Mouse (Mus musculus) embryo, embryonic 9.5 days (tissue): Measurements from ENCODE around the gene Plekha6.

ENCODE experiments used
- DNase-seq: peaks from one replicate; pipeline ENCODE4 v3.0.0-alpha.2; 2017; ENCODE audit errors: extremely low spot score

Plekha6 gene

GRCm38 (mm10) chr1:133182016-133182705 lies 18.2 kb downstream of the Plekha6 start:
- DNase-seq, result peak; percentile 74

GRCm38 (mm10) chr1:133182706-133183095 lies 18.7 kb downstream of the Plekha6 start:
- no peak for DNase-seq

GRCm38 (mm10) chr1:133183141-133183925 lies 19.3 kb downstream of the Plekha6 start:
- DNase-seq, result peak; percentile 54

- peak; percentile 83 for DNase-seq
Observed at GRCm38 (mm10) chr1:133187948-133188680, 24.1 kb downstream of the Plekha6 start.

- no peak for DNase-seq
Observed at GRCm38 (mm10) chr1:133188719-133189118, 24.7 kb downstream of the Plekha6 start.

GRCm38 (mm10) chr1:133189471-133189870 lies 25.5 kb downstream of the Plekha6 start:
- no peak for DNase-seq

GRCm38 (mm10) chr1:133190550-133190949 lies 26.5 kb downstream of the Plekha6 start:
- DNase-seq, result no peak

- no peak for DNase-seq
Observed at GRCm38 (mm10) chr1:133196181-133196580, 32.2 kb downstream of the Plekha6 start.

- no peak for DNase-seq
Observed at GRCm38 (mm10) chr1:133197266-133197665, 33.3 kb downstream of the Plekha6 start.

- DNase-seq, result no peak
Observed at GRCm38 (mm10) chr1:133199706-133200105, 35.7 kb downstream of the Plekha6 start.

- DNase-seq, result no peak
Observed at GRCm38 (mm10) chr1:133201499-133201898, 37.5 kb downstream of the Plekha6 start.

GRCm38 (mm10) chr1:133203701-133204100 lies 39.7 kb downstream of the Plekha6 start:
- no peak for DNase-seq

GRCm38 (mm10) chr1:133204341-133204849 lies 40.4 kb downstream of the Plekha6 start:
- DNase-seq, result no peak

- DNase-seq, result no peak
Observed at GRCm38 (mm10) chr1:133204985-133205384, 41.0 kb downstream of the Plekha6 start.

GRCm38 (mm10) chr1:133208086-133208815 lies 44.2 kb downstream of the Plekha6 start:
- no peak for DNase-seq

- DNase-seq, result no peak
Observed at GRCm38 (mm10) chr1:133209036-133209435, 45.0 kb downstream of the Plekha6 start.

GRCm38 (mm10) chr1:133209482-133209881 lies 45.5 kb downstream of the Plekha6 start:
- DNase-seq, result no peak

GRCm38 (mm10) chr1:133209901-133210516 lies 46.0 kb downstream of the Plekha6 start:
- no peak for DNase-seq

- DNase-seq, result no peak
Observed at GRCm38 (mm10) chr1:133210766-133211165, 46.8 kb downstream of the Plekha6 start.

GRCm38 (mm10) chr1:133212273-133212672 lies 48.3 kb downstream of the Plekha6 start:
- no peak for DNase-seq

- DNase-seq, result no peak
Observed at GRCm38 (mm10) chr1:133213098-133213497, 49.1 kb downstream of the Plekha6 start.
